Mouse (Mus musculus): ENCODE results near the gene Gsap. TPM values are rescaled to one million over a fixed set of nuclear protein-coding genes. Genes with fewer than 3 reads are reported as not detected.
"Not testable (repeated sequence)": the region's sequence is repeated elsewhere in the genome, so short reads cannot be mapped to it uniquely, and the experiment has no call there.

Gene Gsap
- total and polyA plus RNA-seq, 2 experiments, result 13.3 to 45.5 TPM

GRCm38 (mm10) chr5:21171336-21171735 lies 14.7 kb upstream of the Gsap start:
- DNase-seq (ENCODE audit: extremely low read depth, low read depth, low spot score), result no peak
- no peak overlapping the region for H3K4me3 ChIP-seq (ENCODE audit: insufficient read depth, low read depth, low read length)
- peaks cover 14% of the 10 kb centered on the region; the same call in 1 of the 2 replicates for H3K4me1 ChIP-seq (ENCODE audit: control insufficient read depth, insufficient read depth, low read length)
- no peak for TF ChIP-seq CTCF (IDR thresholded peaks at IDR 0.05; ENCODE audit: low read depth, low read length)
- TF ChIP-seq POLR2A (IDR thresholded peaks at IDR 0.05; ENCODE audit: extremely low read depth, insufficient read depth, low read length), result no peak
- no peak overlapping the region for H3K9ac ChIP-seq (ENCODE audit: low read depth, low read length)
- WGBS, result 75% methylated on average over 6 of the region's 6 CpGs
- H3K36me3 ChIP-seq (ENCODE audit: control insufficient read depth, insufficient read depth, low read length), result no peaks in the 10 kb centered on the region
- H3K27ac ChIP-seq (replicated peaks; ENCODE audit: insufficient read depth, low read depth, low read length), result no peak overlapping the region
- H3K79me2 ChIP-seq (ENCODE audit: control insufficient read depth, insufficient read depth, low read length), result no peaks in the 10 kb centered on the region
- H3K27me3 ChIP-seq (ENCODE audit: control insufficient read depth, insufficient read depth, low read length), result no peaks in the 10 kb centered on the region

GRCm38 (mm10) chr5:21172316-21172715 lies 13.7 kb upstream of the Gsap start:
- peaks cover 16% of the 10 kb centered on the region; the same call in 1 of the 2 replicates for H3K4me1 ChIP-seq (ENCODE audit: control insufficient read depth, insufficient read depth, low read length)
- no peak overlapping the region for H3K27ac ChIP-seq (replicated peaks; ENCODE audit: insufficient read depth, low read depth, low read length)
- 58% methylated on average over 3 of the region's 3 CpGs for WGBS
- no peak overlapping the region for H3K4me3 ChIP-seq (ENCODE audit: insufficient read depth, low read depth, low read length)
- no peaks in the 10 kb centered on the region for H3K36me3 ChIP-seq (ENCODE audit: control insufficient read depth, insufficient read depth, low read length)
- no peak overlapping the region for H3K9ac ChIP-seq (ENCODE audit: low read depth, low read length)
- no peak for DNase-seq (ENCODE audit: extremely low read depth, low read depth, low spot score)
- no peaks in the 10 kb centered on the region for H3K27me3 ChIP-seq (ENCODE audit: control insufficient read depth, insufficient read depth, low read length)
- TF ChIP-seq POLR2A (IDR thresholded peaks at IDR 0.05; ENCODE audit: extremely low read depth, insufficient read depth, low read length) (no peak), CTCF (IDR thresholded peaks at IDR 0.05; ENCODE audit: low read depth, low read length) (no peak)
- no peaks in the 10 kb centered on the region for H3K79me2 ChIP-seq (ENCODE audit: control insufficient read depth, insufficient read depth, low read length)

GRCm38 (mm10) chr5:21175132-21176112 lies 10.6 kb upstream of the Gsap start:
- no peak overlapping the region for H3K4me3 ChIP-seq (ENCODE audit: insufficient read depth, low read depth, low read length)
- H3K27me3 ChIP-seq (ENCODE audit: control insufficient read depth, insufficient read depth, low read length), result no peaks in the 10 kb centered on the region
- WGBS, result 41% methylated on average over 9 of the region's 9 CpGs
- H3K79me2 ChIP-seq (ENCODE audit: control insufficient read depth, insufficient read depth, low read length), result no peaks in the 10 kb centered on the region
- peak; percentile 65 for DNase-seq (ENCODE audit: extremely low read depth, low read depth, low spot score)
- no peak overlapping the region for H3K9ac ChIP-seq (ENCODE audit: low read depth, low read length)
- peaks cover 11% of the 10 kb centered on the region; the same call in 1 of the 2 replicates for H3K4me1 ChIP-seq (ENCODE audit: control insufficient read depth, insufficient read depth, low read length)
- no peak for TF ChIP-seq POLR2A (IDR thresholded peaks at IDR 0.05; ENCODE audit: extremely low read depth, insufficient read depth, low read length)
- TF ChIP-seq CTCF (IDR thresholded peaks at IDR 0.05; ENCODE audit: low read depth, low read length), result no peak
- H3K27ac ChIP-seq (replicated peaks; ENCODE audit: insufficient read depth, low read depth, low read length), result peak overlapping the region; percentile 36
- no peaks in the 10 kb centered on the region for H3K36me3 ChIP-seq (ENCODE audit: control insufficient read depth, insufficient read depth, low read length)

- peak; percentile 96 for DNase-seq (ENCODE audit: extremely low read depth, low read depth, low spot score)
These were observed 6.6 kb upstream of the Gsap start for GRCm38 (mm10) chr5:21179496-21179895.

GRCm38 (mm10) chr5:21183046-21183445 lies 3.0 kb upstream of the Gsap start:
- not testable (repeated sequence) for H3K36me3 ChIP-seq (ENCODE audit: control insufficient read depth, insufficient read depth, low read length); H3K4me3 ChIP-seq (ENCODE audit: insufficient read depth, low read depth, low read length); H3K27me3 ChIP-seq (ENCODE audit: control insufficient read depth, insufficient read depth, low read length); DNase-seq (ENCODE audit: extremely low read depth, low read depth, low spot score); H3K79me2 ChIP-seq (ENCODE audit: control insufficient read depth, insufficient read depth, low read length); H3K27ac ChIP-seq (replicated peaks; ENCODE audit: insufficient read depth, low read depth, low read length); H3K9ac ChIP-seq (ENCODE audit: low read depth, low read length)
- peaks cover 14% of the 10 kb centered on the region for H3K4me1 ChIP-seq (ENCODE audit: control insufficient read depth, insufficient read depth, low read length)
- WGBS, result 71% methylated on average over 2 of the region's 2 CpGs

More at GRCm38 (mm10) chr5:21179496-21179895, 6.6 kb upstream of the Gsap start:
- Histone ChIP-seq H3K27me3 (ENCODE audit: control insufficient read depth, insufficient read depth, low read length) (no peaks in the 10 kb centered on the region), H3K4me1 (ENCODE audit: control insufficient read depth, insufficient read depth, low read length) (peaks cover 11% of the 10 kb centered on the region; the same call in 1 of the 2 replicates), H3K36me3 (ENCODE audit: control insufficient read depth, insufficient read depth, low read length) (no peaks in the 10 kb centered on the region), H3K4me3 (ENCODE audit: insufficient read depth, low read depth, low read length) (no peak overlapping the region), H3K79me2 (ENCODE audit: control insufficient read depth, insufficient read depth, low read length) (no peaks in the 10 kb centered on the region), H3K9ac (ENCODE audit: low read depth, low read length) (0 out of 2 replicates have a peak overlapping the region, but pooled peaks have one; percentile 18), H3K27ac (replicated peaks; ENCODE audit: insufficient read depth, low read depth, low read length) (peak overlapping the region; percentile 84)
- TF ChIP-seq POLR2A (IDR thresholded peaks at IDR 0.05; ENCODE audit: extremely low read depth, insufficient read depth, low read length) (no peak), CTCF (IDR thresholded peaks at IDR 0.05; ENCODE audit: low read depth, low read length) (no peak)

GRCm38 (mm10) chr5:21186821-21187220 lies 766 bp downstream of the Gsap start:
- Histone ChIP-seq H3K9ac (ENCODE audit: low read depth, low read length) (peak overlapping the region; percentile 4), H3K36me3 (ENCODE audit: control insufficient read depth, insufficient read depth, low read length) (no peaks in the 10 kb centered on the region), H3K4me3 (ENCODE audit: insufficient read depth, low read depth, low read length) (peak overlapping the region; percentile 10), H3K27ac (replicated peaks; ENCODE audit: insufficient read depth, low read depth, low read length) (no peak overlapping the region), H3K4me1 (ENCODE audit: control insufficient read depth, insufficient read depth, low read length) (peaks cover 28% of the 10 kb centered on the region), H3K27me3 (ENCODE audit: control insufficient read depth, insufficient read depth, low read length) (no peaks in the 10 kb centered on the region), H3K79me2 (ENCODE audit: control insufficient read depth, insufficient read depth, low read length) (peaks cover 8% of the 10 kb centered on the region; the same call in 1 of the 2 replicates)
- 4% methylated on average over 4 of the region's 4 CpGs for WGBS
- DNase-seq (ENCODE audit: extremely low read depth, low read depth, low spot score), result peak; percentile 22
- TF ChIP-seq POLR2A (IDR thresholded peaks at IDR 0.05; ENCODE audit: extremely low read depth, insufficient read depth, low read length), result no peak

All from liver, adult 2 months (tissue).